Mouse (Mus musculus): ENCODE data around the gene Ppp1r9a. TPM values are rescaled to one million over a fixed set of nuclear protein-coding genes. Genes with fewer than 3 reads are reported as not detected.

The Ppp1r9a gene
- polyA plus RNA-seq, 1 experiment from 2014 or later = 12.1 TPM

GRCm38 (mm10) chr6:5199376-5199905, 296.7 kb downstream of the Ppp1r9a start:
- CTCF ChIA-PET = no interaction called here

GRCm38 (mm10) chr6:5199916-5200315, 297.2 kb downstream of the Ppp1r9a start:
- in situ Hi-C loops (cut with MboI; ENCODE audit: low pct_unique_long_range_greater_than_20kb) = no loop called here
- no peak for ATAC-seq
- POLR2A ChIA-PET = no interaction called here
- TF ChIP-seq CTCF (IDR thresholded peaks at IDR 0.05) = no peak
- DNase-seq (ENCODE audit: low read depth, low spot score) = no peak
- H3K27me3 ChIP-seq = no peaks in the 10 kb centered on the region
- CTCF ChIA-PET = no interaction called here

More at GRCm38 (mm10) chr6:5199376-5199905, 296.7 kb downstream of the Ppp1r9a start:
- in situ Hi-C loops (cut with MboI; ENCODE audit: low pct_unique_long_range_greater_than_20kb) = no loop called here
- no peaks in the 10 kb centered on the region for H3K27me3 ChIP-seq
- ATAC-seq (no peak), DNase-seq (ENCODE audit: low read depth, low spot score) (no peak)
- POLR2A ChIA-PET = interaction anchor here (0.5 kb wide), 2 partner anchors 551 to 730 kb away, joined by 3 read pairs; no protein-coding TSS in a partner anchor
- TF ChIP-seq CTCF (IDR thresholded peaks at IDR 0.05) = no peak

GRCm38 (mm10) chr6:5207817-5208216, 305.1 kb downstream of the Ppp1r9a start:
- TF ChIP-seq CTCF (IDR thresholded peaks at IDR 0.05) = no peak
- ATAC-seq = no peak
- no peaks in the 10 kb centered on the region for H3K27me3 ChIP-seq
- in situ Hi-C loops (cut with MboI; ENCODE audit: low pct_unique_long_range_greater_than_20kb) = no loop called here
- ChIA-PET POLR2A (no interaction called here), CTCF (no interaction called here)
- DNase-seq (ENCODE audit: low read depth, low spot score) = no peak

Other genes starting within 250 kb of the Ppp1r9a start
- gene Sgce, start 155.7 kb upstream of the Ppp1r9a start, polyA plus RNA-seq (2021) = 94.8 TPM
- gene Peg10, start 155.6 kb upstream of the Ppp1r9a start, polyA plus RNA-seq (2021) = 17.4 TPM

Measured in Patski (cell line).